Mouse (Mus musculus): Measurements from ENCODE around the gene Mex3d. TPM values are rescaled to one million over a fixed set of nuclear protein-coding genes. Genes with fewer than 3 reads are reported as not detected.
A peak's percentile ranks its signal among the peaks of the same experiment; 100 is the strongest.

The Mex3d gene
- polyA plus RNA-seq, 1 experiment from 2014 or later, result 6.1 TPM

DNA sequence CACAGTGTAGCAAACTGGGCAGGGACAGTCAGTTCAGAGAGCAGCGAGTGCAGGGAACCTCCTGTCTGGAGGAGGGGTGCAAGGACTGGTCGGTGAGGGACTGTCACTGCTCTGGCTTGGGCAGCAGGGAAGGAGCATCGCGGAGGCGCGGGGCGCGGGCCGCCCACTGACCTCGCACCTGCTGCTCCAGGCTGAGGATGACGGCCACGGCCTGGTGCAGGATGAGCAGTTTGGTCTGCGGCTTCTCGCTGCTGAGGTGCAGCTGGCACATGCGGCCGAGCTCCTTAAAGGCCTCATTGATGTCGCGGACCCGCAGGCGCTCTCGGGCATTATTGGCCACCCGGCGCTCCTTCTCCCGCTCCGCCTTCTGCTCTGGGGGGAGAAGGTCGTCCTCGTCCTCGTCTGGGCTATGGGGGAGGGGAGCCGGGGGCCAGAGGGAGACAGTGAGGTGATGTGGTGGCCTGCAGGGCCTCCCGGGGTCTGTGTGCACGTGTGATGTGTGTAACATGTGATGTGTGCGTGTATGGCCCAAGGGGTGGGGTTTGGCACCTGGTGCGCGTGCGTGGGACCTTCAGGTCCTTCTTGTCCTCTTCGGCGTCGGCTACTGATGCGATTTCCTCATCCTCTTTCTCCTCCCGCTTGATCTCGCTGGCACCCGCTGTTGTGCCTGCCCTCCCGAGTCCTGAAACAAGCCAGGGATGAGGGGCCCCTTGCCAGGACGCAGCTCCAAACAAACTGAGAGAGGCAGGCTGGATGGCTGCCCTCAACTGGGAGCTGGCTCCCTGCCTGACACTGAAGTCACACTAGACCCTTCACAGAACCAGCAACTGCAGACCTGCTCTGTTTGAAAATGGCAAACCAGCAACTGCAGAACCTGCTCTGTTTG is 25.4 kb upstream of the Mex3d start:
- H3K36me3 ChIP-seq, result peaks cover 92% of the 10 kb centered on the region
- WGBS, result 88% methylated on average over 44 of the region's 44 CpGs
- no peak overlapping the region for H3K4me3 ChIP-seq
- peaks cover 2% of the 10 kb centered on the region; the same call in 1 of the 2 replicates for H3K4me1 ChIP-seq (replicated peaks)
- no peak overlapping the region for H3K27ac ChIP-seq (ENCODE audit: poor library complexity, severe bottlenecking)
- H3K9ac ChIP-seq, result no peak overlapping the region
- H3K4me2 ChIP-seq, result no peak overlapping the region
- H3K9me3 ChIP-seq (replicated peaks), result no peaks in the 10 kb centered on the region
- no peak for ATAC-seq (ENCODE audit: insufficient number of reproducible peaks, low FRiP score)
- no peaks in the 10 kb centered on the region for H3K27me3 ChIP-seq (replicated peaks)

DNA sequence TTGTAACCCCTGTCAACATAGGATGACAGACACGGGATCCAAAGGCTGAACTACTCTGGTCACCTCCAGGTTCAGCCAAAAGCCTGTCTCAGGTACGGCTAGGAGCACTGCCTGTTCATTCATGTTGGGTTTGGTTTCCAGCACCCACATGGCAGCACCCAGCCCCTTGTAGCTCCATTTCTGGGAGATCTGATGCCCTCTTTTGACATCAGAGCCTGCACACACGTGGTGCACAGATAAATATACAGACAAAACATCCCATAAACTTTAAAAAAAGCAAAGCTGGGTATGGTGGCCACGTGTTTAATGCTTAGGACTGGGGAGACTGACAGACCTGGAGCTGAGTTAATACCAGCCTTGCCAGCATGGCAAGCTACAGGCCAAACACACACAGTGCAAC is 20.5 kb upstream of the Mex3d start:
- H3K4me2 ChIP-seq, result peak overlapping the region; percentile 95

DNA sequence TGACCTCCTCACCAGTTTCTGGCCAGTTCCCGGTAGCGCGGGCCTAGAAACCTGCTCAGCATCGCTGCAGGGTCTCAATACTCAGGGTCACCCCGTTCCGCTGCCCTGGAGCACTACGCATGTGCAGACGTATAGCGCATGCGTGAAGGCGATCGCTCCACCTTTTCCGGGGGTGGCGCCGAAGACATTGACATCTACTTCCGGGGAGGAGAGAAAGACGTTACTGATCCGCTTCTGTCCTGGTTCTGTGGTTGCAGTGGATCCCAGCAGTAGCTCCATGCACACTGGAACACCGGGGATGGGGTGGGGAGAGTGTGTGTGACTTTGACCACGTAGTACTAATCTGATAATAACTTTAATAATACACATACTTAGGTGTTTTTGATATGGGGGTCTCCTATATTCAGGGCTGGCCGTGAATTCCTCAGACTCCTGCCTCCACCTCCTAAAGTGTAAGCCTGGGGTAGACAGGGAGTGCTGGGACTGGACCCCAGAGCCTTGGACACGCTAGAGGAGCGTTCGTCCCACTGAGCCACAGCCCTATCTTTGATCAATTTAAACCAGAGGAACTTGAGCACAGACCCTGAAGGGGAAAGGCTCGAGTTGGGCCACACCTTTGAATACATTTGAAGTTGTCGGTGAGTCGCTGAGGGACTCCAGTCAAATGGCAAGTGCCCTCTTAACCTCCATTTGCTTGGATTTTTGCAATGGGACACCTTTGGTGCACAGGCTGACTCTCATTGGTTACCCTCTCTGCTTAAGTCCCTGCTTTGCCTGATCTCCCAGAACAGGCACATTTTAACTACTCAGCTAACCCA is 19.4 kb upstream of the Mex3d start, which contains the start of gene Uqcr11:
TSS of gene Uqcr11 (minus strand) at position 147 of the 818 bp plus-strand sequence.
- H3K36me3 ChIP-seq, result peaks cover 56% of the 10 kb centered on the region
- peak within 1 kb of the TSS; percentile 95 for H3K4me2 ChIP-seq
- WGBS, result under 1% methylated on average over 27 of the region's 27 CpGs
- peaks cover 32% of the 10 kb centered on the region for H3K4me1 ChIP-seq (replicated peaks)
- H3K9me3 ChIP-seq (replicated peaks), result no peaks in the 10 kb centered on the region
- H3K27ac ChIP-seq (ENCODE audit: poor library complexity, severe bottlenecking), result peak within 1 kb of the TSS; percentile 78
- peak within 1 kb of the TSS; percentile 95 for H3K9ac ChIP-seq
- H3K27me3 ChIP-seq (replicated peaks), result no peaks in the 10 kb centered on the region
- ATAC-seq (ENCODE audit: insufficient number of reproducible peaks, low FRiP score), result peak; percentile 82
- H3K4me3 ChIP-seq, result peak within 1 kb of the TSS; percentile 95

More for the DNA sequence above, 20.5 kb upstream of the Mex3d start:
- peaks cover 32% of the 10 kb centered on the region for H3K4me1 ChIP-seq (replicated peaks)
- H3K4me3 ChIP-seq, result no peak overlapping the region
- 39% methylated on average over 4 of the region's 4 CpGs for WGBS
- peak overlapping the region; percentile 95 for H3K9ac ChIP-seq
- peaks cover 57% of the 10 kb centered on the region for H3K36me3 ChIP-seq
- H3K27ac ChIP-seq (ENCODE audit: poor library complexity, severe bottlenecking), result no peak overlapping the region
- H3K9me3 ChIP-seq (replicated peaks), result no peaks in the 10 kb centered on the region
- H3K27me3 ChIP-seq (replicated peaks), result no peaks in the 10 kb centered on the region
- ATAC-seq (ENCODE audit: insufficient number of reproducible peaks, low FRiP score), result no peak

DNA sequence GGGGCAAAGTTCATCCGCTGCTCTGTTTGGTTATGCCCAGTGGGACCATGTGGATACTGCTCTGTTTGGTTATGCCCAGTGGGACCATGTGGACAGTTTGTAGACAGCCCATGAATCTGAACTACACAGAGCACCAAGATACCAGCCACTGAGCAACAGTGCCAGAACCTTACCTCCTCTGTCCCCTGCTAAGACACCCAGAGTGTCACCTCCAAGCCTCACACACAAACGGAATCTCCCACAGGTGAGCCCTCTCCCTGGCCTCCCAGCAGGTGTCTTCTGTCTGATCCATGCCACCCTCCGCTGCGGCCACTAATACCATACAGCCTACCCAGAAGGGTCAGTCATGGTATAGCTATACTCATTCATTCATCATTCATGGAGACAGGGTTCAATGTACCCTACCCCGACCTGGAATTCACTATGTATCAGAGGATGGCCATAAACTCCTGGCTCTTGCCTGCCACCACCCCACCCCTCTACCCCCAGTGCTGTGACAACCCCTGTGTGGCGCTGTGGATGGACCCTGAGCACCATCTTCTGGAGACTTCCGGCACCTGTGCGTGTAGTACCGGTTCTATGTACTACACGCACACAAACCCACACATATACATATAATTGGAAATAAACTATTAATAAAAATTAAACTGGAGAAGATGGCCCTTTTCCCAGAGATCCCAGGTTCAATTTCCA is 18.2 kb upstream of the Mex3d start:
- H3K9me3 ChIP-seq (replicated peaks), result no peaks in the 10 kb centered on the region
- no peaks in the 10 kb centered on the region for H3K27me3 ChIP-seq (replicated peaks)
- H3K27ac ChIP-seq (ENCODE audit: poor library complexity, severe bottlenecking), result no peak overlapping the region
- peak overlapping the region; percentile 95 for H3K9ac ChIP-seq
- 46% methylated on average over 10 of the region's 10 CpGs for WGBS
- peak overlapping the region; percentile 95 for H3K4me2 ChIP-seq
- H3K4me1 ChIP-seq (replicated peaks), result peaks cover 39% of the 10 kb centered on the region
- H3K4me3 ChIP-seq, result peak overlapping the region; percentile 95
- no peak for ATAC-seq (ENCODE audit: insufficient number of reproducible peaks, low FRiP score)
- peaks cover 53% of the 10 kb centered on the region for H3K36me3 ChIP-seq

DNA sequence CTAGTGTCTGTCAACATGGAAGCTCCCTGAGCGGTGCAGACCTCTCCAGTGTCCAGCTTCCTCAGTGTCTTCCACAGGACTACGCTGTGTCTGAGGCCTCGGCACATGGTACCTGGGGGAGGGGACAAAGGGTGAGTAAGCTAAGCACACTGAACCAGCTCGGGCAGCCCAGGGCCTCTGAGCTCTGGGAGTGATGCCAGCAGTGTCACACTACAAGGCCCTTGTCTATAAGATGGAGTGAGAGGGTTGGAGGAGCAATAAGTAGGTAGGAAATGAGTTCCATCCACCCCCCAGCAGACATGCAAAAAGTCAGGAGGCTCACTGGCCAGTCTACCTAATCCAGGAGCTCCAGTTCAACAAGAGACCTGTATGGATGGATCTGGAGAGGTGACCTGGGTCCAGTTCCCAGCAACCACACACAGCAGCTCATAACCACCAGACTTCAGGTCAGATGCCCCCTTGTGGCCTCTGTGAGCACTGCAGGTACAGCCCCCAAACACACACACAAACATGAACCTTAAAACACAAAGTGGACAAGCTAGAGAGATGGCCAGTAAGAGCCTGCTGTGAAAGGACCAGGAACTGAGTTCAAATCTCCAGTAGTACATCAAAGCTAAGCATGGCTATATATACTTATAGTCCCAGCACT is 15.7 kb upstream of the Mex3d start:
- H3K4me1 ChIP-seq (replicated peaks), result peaks cover 46% of the 10 kb centered on the region
- H3K9ac ChIP-seq, result no peak overlapping the region
- peaks cover 34% of the 10 kb centered on the region for H3K36me3 ChIP-seq
- no peak overlapping the region for H3K4me2 ChIP-seq
- no peak for ATAC-seq (ENCODE audit: insufficient number of reproducible peaks, low FRiP score)
- H3K4me3 ChIP-seq, result no peak overlapping the region
- H3K9me3 ChIP-seq (replicated peaks), result no peaks in the 10 kb centered on the region
- WGBS, result 88% methylated on average over 4 of the region's 4 CpGs
- no peak overlapping the region for H3K27ac ChIP-seq (ENCODE audit: poor library complexity, severe bottlenecking)
- no peaks in the 10 kb centered on the region for H3K27me3 ChIP-seq (replicated peaks)

DNA sequence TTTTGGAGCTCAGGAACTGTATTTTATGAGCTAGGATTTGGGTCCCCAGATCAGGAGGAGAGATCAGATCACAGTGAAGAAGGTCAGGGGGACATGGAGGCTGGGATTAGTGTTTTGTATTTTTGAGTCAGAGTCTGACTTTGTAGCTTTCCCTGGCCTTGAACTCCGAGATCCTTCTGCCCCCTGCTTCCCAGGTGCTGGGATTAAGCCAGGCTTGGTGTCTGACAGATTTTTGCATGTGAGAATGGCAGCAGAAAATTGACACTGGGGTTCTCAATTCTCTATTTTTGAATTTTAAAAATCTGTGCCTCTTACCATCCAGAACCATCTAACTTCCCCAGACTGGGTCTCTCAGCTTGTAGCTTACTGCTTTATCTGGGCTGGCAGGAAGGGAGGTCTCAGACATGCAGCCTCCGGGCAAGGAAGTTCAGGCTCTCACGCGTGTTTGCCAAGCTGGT is 13.3 kb upstream of the Mex3d start:
- H3K27ac ChIP-seq (ENCODE audit: poor library complexity, severe bottlenecking), result no peak overlapping the region
- no peaks in the 10 kb centered on the region for H3K27me3 ChIP-seq (replicated peaks)
- ATAC-seq (ENCODE audit: insufficient number of reproducible peaks, low FRiP score), result no peak
- H3K4me2 ChIP-seq, result peak overlapping the region; percentile 86; the same call in 1 of the 2 replicates
- H3K9me3 ChIP-seq (replicated peaks), result no peaks in the 10 kb centered on the region
- peaks cover 51% of the 10 kb centered on the region for H3K36me3 ChIP-seq
- no peak overlapping the region for H3K4me3 ChIP-seq
- peaks cover 49% of the 10 kb centered on the region for H3K4me1 ChIP-seq (replicated peaks)
- 67% methylated on average over 4 of the region's 4 CpGs for WGBS
- peak overlapping the region; percentile 77; the same call in 1 of the 2 replicates for H3K9ac ChIP-seq

DNA sequence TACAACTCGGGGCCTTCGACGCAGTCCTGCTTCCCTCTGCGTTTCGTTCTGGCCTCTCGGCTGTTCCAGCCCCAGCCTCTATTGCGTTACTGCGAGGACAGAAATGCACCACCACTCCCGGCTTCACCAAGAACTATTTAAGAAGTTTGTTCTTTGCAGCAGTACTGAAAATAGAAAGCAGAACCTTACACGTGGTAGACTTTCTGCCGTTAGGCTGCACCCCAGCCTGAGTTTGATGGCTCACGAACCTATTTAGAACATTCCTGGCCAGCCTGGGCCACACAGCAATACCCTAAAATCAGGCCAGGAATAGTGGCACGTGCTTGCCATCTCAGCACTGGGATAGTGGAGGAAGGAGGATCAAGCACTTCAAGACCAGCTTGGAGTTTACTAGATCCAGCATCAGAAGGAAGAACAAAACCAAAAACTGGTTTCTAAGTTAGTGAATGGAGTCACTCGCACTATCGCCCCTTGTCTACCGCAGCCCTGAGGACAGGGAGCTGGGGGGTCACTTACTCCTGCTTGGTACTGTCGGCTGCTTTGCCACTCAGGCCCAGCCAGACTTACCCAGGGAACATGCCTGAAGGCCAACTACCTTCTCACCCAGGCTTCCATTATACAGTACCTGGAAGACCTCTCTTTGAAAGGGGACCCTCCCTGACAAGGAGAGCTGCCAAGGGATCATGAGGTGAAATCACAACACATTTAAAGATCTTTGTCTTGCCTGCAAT is 12.7 kb upstream of the Mex3d start:
- no peaks in the 10 kb centered on the region for H3K9me3 ChIP-seq (replicated peaks)
- H3K27ac ChIP-seq (ENCODE audit: poor library complexity, severe bottlenecking), result peak overlapping the region; percentile 79
- H3K4me2 ChIP-seq, result peak overlapping the region; percentile 86
- peak overlapping the region; percentile 77 for H3K9ac ChIP-seq
- peaks cover 57% of the 10 kb centered on the region for H3K36me3 ChIP-seq
- ATAC-seq (ENCODE audit: insufficient number of reproducible peaks, low FRiP score), result no peak
- no peaks in the 10 kb centered on the region for H3K27me3 ChIP-seq (replicated peaks)
- WGBS, result 14% methylated on average over 17 of the region's 17 CpGs
- peaks cover 43% of the 10 kb centered on the region for H3K4me1 ChIP-seq (replicated peaks)
- H3K4me3 ChIP-seq, result peak overlapping the region; percentile 68

DNA sequence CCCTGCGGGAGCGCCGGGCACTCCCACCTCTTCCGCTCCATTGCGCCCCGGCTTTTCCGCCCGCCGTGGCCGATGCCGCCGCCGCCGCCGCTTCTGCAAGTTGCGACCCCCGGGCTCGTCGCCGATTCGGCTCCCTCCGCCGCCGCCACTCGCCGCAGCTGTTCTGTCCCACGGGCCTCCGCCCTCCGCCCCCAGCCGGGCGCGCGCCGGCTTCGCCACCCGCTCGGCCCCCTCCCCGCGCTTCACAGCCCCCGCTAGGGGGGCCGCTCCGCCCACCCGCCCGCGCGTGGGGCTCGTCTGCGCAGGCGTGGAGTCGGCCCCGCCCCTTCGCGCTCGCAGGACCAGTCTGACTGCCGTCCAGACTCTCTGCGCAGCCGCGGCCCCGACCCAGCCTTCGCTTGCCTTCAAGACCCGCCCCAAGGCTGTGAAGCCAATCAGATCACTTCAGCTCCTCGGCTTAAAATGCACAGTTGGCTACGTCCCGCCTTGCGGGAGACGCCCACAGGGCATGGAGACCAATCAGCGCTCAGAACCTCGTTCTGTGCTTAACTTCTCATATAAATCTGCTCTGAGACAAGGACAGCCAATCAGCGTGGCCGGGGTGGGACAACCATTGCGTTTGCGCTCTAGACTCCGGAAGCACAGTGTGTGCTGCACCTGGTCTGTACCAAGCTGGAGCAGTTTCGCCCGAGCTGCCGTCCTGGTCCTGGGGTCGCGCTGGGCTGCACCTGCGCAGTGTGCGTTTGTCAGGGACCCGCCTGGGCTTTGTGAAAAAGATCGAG is 11.9 kb upstream of the Mex3d start, which contains the start of gene Mbd3:
TSS of gene Mbd3 (minus strand) at position 360 of the 782 bp plus-strand sequence.
- peaks cover 36% of the 10 kb centered on the region for H3K4me1 ChIP-seq (replicated peaks)
- peak within 1 kb of the TSS; percentile 87 for H3K9ac ChIP-seq
- H3K27ac ChIP-seq (ENCODE audit: poor library complexity, severe bottlenecking), result peak within 1 kb of the TSS; percentile 98
- peaks cover 64% of the 10 kb centered on the region for H3K36me3 ChIP-seq
- H3K27me3 ChIP-seq (replicated peaks), result no peaks in the 10 kb centered on the region
- no peaks in the 10 kb centered on the region for H3K9me3 ChIP-seq (replicated peaks)
- under 1% methylated on average over 80 of the region's 82 CpGs for WGBS
- peak within 1 kb of the TSS; percentile 86 for H3K4me2 ChIP-seq
- peak within 1 kb of the TSS; percentile 68 for H3K4me3 ChIP-seq
- peak; percentile 97 for ATAC-seq (ENCODE audit: insufficient number of reproducible peaks, low FRiP score)

DNA sequence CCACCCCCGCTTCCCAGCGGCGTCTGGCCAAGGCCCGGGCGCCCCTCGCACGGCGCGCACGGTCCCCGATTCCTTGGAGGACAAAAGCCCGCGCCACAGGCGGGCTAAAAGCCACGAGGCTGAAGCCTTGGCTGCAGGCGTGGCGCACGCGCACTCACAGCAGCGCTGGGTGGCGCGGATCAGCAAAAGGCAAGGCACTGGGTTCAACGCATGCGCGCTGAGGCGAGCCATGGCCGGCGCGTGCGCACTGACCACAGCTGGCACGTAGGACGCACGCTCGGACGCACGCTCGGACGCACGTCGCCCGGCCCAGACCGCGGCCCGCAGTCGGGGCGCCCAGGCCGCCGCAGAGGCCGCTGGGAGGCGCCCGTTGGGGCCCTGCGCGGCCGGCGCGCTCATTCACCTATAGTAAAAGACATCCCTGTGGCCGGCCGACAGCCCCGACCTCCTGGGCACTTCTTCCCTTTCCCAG is 11.3 kb upstream of the Mex3d start:
- H3K4me1 ChIP-seq (replicated peaks), result peaks cover 35% of the 10 kb centered on the region
- no peaks in the 10 kb centered on the region for H3K27me3 ChIP-seq (replicated peaks)
- H3K9ac ChIP-seq, result peak overlapping the region; percentile 87
- peak; percentile 89 for ATAC-seq (ENCODE audit: insufficient number of reproducible peaks, low FRiP score)
- peak overlapping the region; percentile 81 for H3K4me2 ChIP-seq
- peak overlapping the region; percentile 98 for H3K27ac ChIP-seq (ENCODE audit: poor library complexity, severe bottlenecking)
- H3K36me3 ChIP-seq, result peaks cover 64% of the 10 kb centered on the region
- H3K4me3 ChIP-seq, result peak overlapping the region; percentile 68
- WGBS, result under 1% methylated on average over 59 of the region's 59 CpGs
- no peaks in the 10 kb centered on the region for H3K9me3 ChIP-seq (replicated peaks)

All from heart, embryonic 12.5 days (tissue).